Mouse (Mus musculus) liver, adult 2 months (tissue): ENCODE data around the gene Pnpla6. TPM values are rescaled to one million over a fixed set of nuclear protein-coding genes. Genes with fewer than 3 reads are reported as not detected.

Source experiments
- DNase-seq: peaks from one replicate; pipeline ENCODE4 v3.0.0-alpha.2; 2011; ENCODE audit warnings: low read depth, low spot score; ENCODE audit errors: extremely low read depth
- H3K27ac ChIP-seq: fragments of 200-500 bp; replicated peaks from 2 replicates; pipeline ENCODE4 v1.5.1; 2012; ENCODE audit warnings: low read depth, mild to moderate bottlenecking, control low read depth, inconsistent platforms, low read length; ENCODE audit not compliant: insufficient read depth
- H3K27me3 ChIP-seq: fragments of 200-500 bp; 2 replicates; pipeline ENCODE4 v1.6.1; 2012; ENCODE audit warnings: mild to moderate bottlenecking, moderate library complexity, low read length, inconsistent platforms; ENCODE audit not compliant: control insufficient read depth, insufficient read depth
- H3K36me3 ChIP-seq: fragments of 200-500 bp; 2 replicates; pipeline ENCODE4 v1.6.1; 2012; ENCODE audit warnings: low read length, inconsistent platforms; ENCODE audit not compliant: control insufficient read depth, insufficient read depth
- H3K4me1 ChIP-seq: fragments of 200-500 bp; 2 replicates; pipeline ENCODE4 v1.6.1; 2011; ENCODE audit warnings: low read length; ENCODE audit not compliant: control insufficient read depth, insufficient read depth
- H3K4me3 ChIP-seq: fragments of 200-500 bp; 2 replicates; pipeline ENCODE4 v1.5.1; 2011; ENCODE audit warnings: low read depth, mild to moderate bottlenecking, control low read depth, low read length, moderate library complexity; ENCODE audit not compliant: insufficient read depth
- H3K79me2 ChIP-seq: fragments of 200-500 bp; 2 replicates; pipeline ENCODE4 v1.6.1; 2012; ENCODE audit warnings: inconsistent platforms, mild to moderate bottlenecking, low read length, moderate library complexity; ENCODE audit not compliant: control insufficient read depth, insufficient read depth
- H3K9ac ChIP-seq: fragments of 200-500 bp; 2 replicates; pipeline ENCODE4 v1.6.1; 2012; ENCODE audit warnings: low read depth, mild to moderate bottlenecking, control low read depth, inconsistent platforms, low read length
- CTCF ChIP-seq: fragments of 200-500 bp; IDR thresholded peaks from 2 replicates; pipeline ENCODE4 v1.5.1; 2011; ENCODE audit warnings: low read depth, low read length, control low read depth
- POLR2A ChIP-seq: fragments of 200-500 bp; IDR thresholded peaks from 2 replicates; pipeline ENCODE4 v1.6.1; 2011; ENCODE audit warnings: low read length, control low read depth; ENCODE audit not compliant: insufficient read depth; ENCODE audit errors: extremely low read depth
- WGBS: fragments of 180-500 bp; shearing (Covaris S2); methylation state at CpG from one replicate; pipeline ENCODE4 v1.1.7; 2018; 5-methylcytosine and 5-hydroxymethylcytosine counted together
- polyA plus RNA-seq: library from polyadenylated mRNA; depleted of rRNA; stranded (reverse); fragments of >200 nt; gene quantifications from 2 replicates; pipeline ENCODE4 v1.2.3, GENCODE M21; 2012; rRNA removed
- total RNA-seq: library from RNA; depleted of rRNA; stranded (reverse); fragments of >200 nt; gene quantifications from 2 replicates; pipeline ENCODE4 v1.2.3, GENCODE M21; 2014; rRNA removed

Gene Pnpla6
- total RNA-seq (14.4 and 15.9 TPM in 2 replicates), polyA plus RNA-seq (25.8 and 36.5 TPM in 2 replicates)

GRCm38 (mm10) chr8:3515260-3515671, at the start of gene Pnpla6:
TSS of gene Pnpla6 (plus strand) at chr8:3515384.
- WGBS, result under 1% methylated on average over 25 of the region's 25 CpGs
- Histone ChIP-seq H3K27ac (peak within 1 kb of the TSS; percentile 69), H3K4me3 (peak within 1 kb of the TSS; percentile 50), H3K4me1 (peaks cover 6% of the 10 kb centered on the region), H3K9ac (peak within 1 kb of the TSS; percentile 69), H3K36me3 (peaks cover 3% of the 10 kb centered on the region; the same call in 1 of the 2 replicates), H3K79me2 (no peaks in the 10 kb centered on the region), H3K27me3 (no peaks in the 10 kb centered on the region)
- TF ChIP-seq POLR2A (peak; percentile 84), CTCF (no peak)
- DNase-seq, result peak; percentile 91

GRCm38 (mm10) chr8:3467006-3467885, 47.9 kb upstream of the Pnpla6 start, which contains the start of gene Pex11g:
TSS of gene Pex11g (minus strand) at chr8:3467680.
- Histone ChIP-seq H3K36me3 (0 out of 2 replicates have a peak, but pooled peaks cover 2% of the 10 kb centered on the region), H3K4me3 (peak within 1 kb of the TSS; percentile 78), H3K27me3 (no peaks in the 10 kb centered on the region), H3K79me2 (peaks cover 4% of the 10 kb centered on the region; the same call in 1 of the 2 replicates), H3K9ac (peak within 1 kb of the TSS; percentile 92), H3K27ac (peak within 1 kb of the TSS; percentile 99), H3K4me1 (peaks cover 38% of the 10 kb centered on the region)
- WGBS, result 2% methylated on average over 32 of the region's 32 CpGs
- peak; percentile 99 for DNase-seq
- peak; percentile 95 for TF ChIP-seq POLR2A
- TF ChIP-seq CTCF, result no peak

GRCm38 (mm10) chr8:3467886-3468545, 47.2 kb upstream of the Pnpla6 start:
- no peaks in the 10 kb centered on the region for H3K27me3 ChIP-seq
- no peak for TF ChIP-seq POLR2A
- no peak for TF ChIP-seq CTCF
- H3K4me3 ChIP-seq, result peak overlapping the region; percentile 78; the same call in 1 of the 2 replicates
- H3K9ac ChIP-seq, result peak overlapping the region; percentile 41; the same call in 1 of the 2 replicates
- 31% methylated on average over 9 of the region's 9 CpGs for WGBS
- H3K36me3 ChIP-seq, result 0 out of 2 replicates have a peak, but pooled peaks cover 2% of the 10 kb centered on the region
- H3K27ac ChIP-seq, result peak overlapping the region; percentile 98
- peaks cover 4% of the 10 kb centered on the region; the same call in 1 of the 2 replicates for H3K79me2 ChIP-seq
- peaks cover 31% of the 10 kb centered on the region for H3K4me1 ChIP-seq
- DNase-seq, result peak; percentile 58

GRCm38 (mm10) chr8:3468838-3469237, 46.3 kb upstream of the Pnpla6 start:
- Histone ChIP-seq H3K27me3 (no peaks in the 10 kb centered on the region), H3K4me3 (no peak overlapping the region), H3K27ac (peak overlapping the region; percentile 98), H3K4me1 (peaks cover 27% of the 10 kb centered on the region), H3K36me3 (0 out of 2 replicates have a peak, but pooled peaks cover 2% of the 10 kb centered on the region), H3K79me2 (peaks cover 4% of the 10 kb centered on the region; the same call in 1 of the 2 replicates), H3K9ac (no peak overlapping the region)
- no peak for TF ChIP-seq CTCF
- TF ChIP-seq POLR2A, result no peak
- 93% methylated on average over 1 of the region's 1 CpGs for WGBS
- no peak for DNase-seq

GRCm38 (mm10) chr8:3470562-3470961, 44.6 kb upstream of the Pnpla6 start, which contains the start of gene Tex45:
TSS of gene Tex45 (plus strand) at chr8:3470862.
- Histone ChIP-seq H3K9ac (no peak within 1 kb of the TSS), H3K4me3 (no peak within 1 kb of the TSS), H3K27ac (no peak within 1 kb of the TSS), H3K4me1 (peaks cover 21% of the 10 kb centered on the region), H3K36me3 (no peaks in the 10 kb centered on the region), H3K79me2 (peaks cover 4% of the 10 kb centered on the region; the same call in 1 of the 2 replicates), H3K27me3 (no peaks in the 10 kb centered on the region)
- no peak for TF ChIP-seq POLR2A
- no peak for TF ChIP-seq CTCF
- no peak for DNase-seq
